Mouse (Mus musculus): ENCODE measurements at regions not wholly inside any gene's neighbourhood (a gene's known extent, or its start where the extent isn't known, plus 50 kb on each side); places are given as distances from the start of the nearest gene placed in this dataset.

GRCm38 (mm10) chr2:75609150-75609946 is 49.7 kb upstream of the Hnrnpa3 start:
- ATAC-seq (ENCODE audit: low FRiP score): no peak
- Histone ChIP-seq H3K27ac (no peak overlapping the region), H3K9ac (no peak overlapping the region), H3K36me3 (no peaks in the 10 kb centered on the region), H3K4me3 (peak overlapping the region; percentile 26), H3K4me1 (peaks cover 11% of the 10 kb centered on the region), H3K9me3 (replicated peaks) (no peaks in the 10 kb centered on the region), H3K27me3 (peaks cover 29% of the 10 kb centered on the region), H3K4me2 (replicated peaks) (peak overlapping the region; percentile 49)
- WGBS: 15% methylated on average over 27 of the region's 27 CpGs

Measured in hindbrain, embryonic 12.5 days (tissue).